Mouse (Mus musculus) stomach, embryonic 16.5 days (tissue): Measurements from ENCODE around the gene Sfxn5. TPM values are rescaled to one million over a fixed set of nuclear protein-coding genes. Genes with fewer than 3 reads are reported as not detected.

Experiments used
- ATAC-seq: fragments of 200-750 bp; cut with Nextera tagmentation; 2 replicates; pipeline ENCODE4 v1.8.0; 2017; ENCODE audit warnings: moderate number of reproducible peaks, moderate TSS enrichment; ENCODE audit not compliant: insufficient read depth, low FRiP score
- H3K27ac ChIP-seq: fragments of 300-500 bp; sonication (generic); 2 replicates; pipeline ENCODE4 v1.5.1; 2014; ENCODE audit warnings: low read length
- H3K27me3 ChIP-seq: fragments of 300-500 bp; sonication (generic); 2 replicates; pipeline ENCODE4 v1.6.1; 2014; ENCODE audit warnings: low read length, control low read depth, mixed read lengths; ENCODE audit not compliant: control insufficient read depth, insufficient read depth
- H3K36me3 ChIP-seq: fragments of 300-500 bp; sonication (generic); 2 replicates; pipeline ENCODE4 v1.6.1; 2014; ENCODE audit warnings: low read length; ENCODE audit not compliant: control insufficient read depth, insufficient read depth
- H3K4me1 ChIP-seq: fragments of 300-500 bp; sonication (generic); 2 replicates; pipeline ENCODE4 v1.6.1; 2014; ENCODE audit warnings: low read length, control low read depth, mixed read lengths; ENCODE audit not compliant: control insufficient read depth, insufficient read depth
- H3K4me2 ChIP-seq: fragments of 300-500 bp; sonication (generic); 2 replicates; pipeline ENCODE4 v1.6.1; 2014; ENCODE audit warnings: low read depth, low read length, mixed read lengths
- H3K4me3 ChIP-seq: fragments of 300-500 bp; sonication (generic); replicated peaks from 2 replicates; pipeline ENCODE4 v1.5.1; 2014; ENCODE audit warnings: mild to moderate bottlenecking, low read length
- H3K9ac ChIP-seq: fragments of 300-500 bp; sonication (generic); 2 replicates; pipeline ENCODE4 v1.6.1; 2014; ENCODE audit warnings: low read length
- H3K9me3 ChIP-seq: fragments of 300-500 bp; sonication (generic); replicated peaks from 2 replicates; pipeline ENCODE4 v1.6.1; 2016; ENCODE audit warnings: low read length, control low read depth; ENCODE audit not compliant: control insufficient read depth
- WGBS: fragments of 180-500 bp; shearing (Covaris S2); extraction: QIAGEN DNeasy Blood & Tissue Kit; methylation state at CpG from one replicate; pipeline ENCODE4 v1.1.7; 2014; 5-methylcytosine and 5-hydroxymethylcytosine counted together
- polyA plus RNA-seq: library from polyadenylated mRNA; unstranded; fragments of >200 nt; fragmentation: Nextera tagmentation; extraction: Ambion mirVana; gene quantifications from 2 replicates; pipeline ENCODE4 v1.2.1, GENCODE M21; 2015

The Sfxn5 gene
- 10.7 and 11.0 TPM in 2 replicates for polyA plus RNA-seq

GRCm38 (mm10) chr6:85333000-85333669 is at the start of gene Sfxn5:
Gene Sfxn5, minus strand, starts transcription at chr6:85333422.
- Histone ChIP-seq H3K9ac (peak within 1 kb of the TSS; percentile 89), H3K4me3 (peak within 1 kb of the TSS; percentile 81), H3K4me2 (peak within 1 kb of the TSS; percentile 86), H3K4me1 (peaks cover 13% of the 10 kb centered on the region), H3K9me3 (no peaks in the 10 kb centered on the region), H3K27ac (peak within 1 kb of the TSS; percentile 95), H3K36me3 (0 out of 2 replicates have a peak, but pooled peaks cover 4% of the 10 kb centered on the region), H3K27me3 (no peaks in the 10 kb centered on the region)
- ATAC-seq = peak; percentile 95
- under 1% methylated on average over 49 of the region's 49 CpGs for WGBS

GRCm38 (mm10) chr6:85382791-85383190 is 49.6 kb upstream of the Sfxn5 start:
- 75% methylated on average over 2 of the region's 2 CpGs for WGBS
- Histone ChIP-seq H3K4me2 (no peak overlapping the region), H3K4me1 (peaks cover 10% of the 10 kb centered on the region; the same call in 1 of the 2 replicates), H3K9me3 (no peaks in the 10 kb centered on the region), H3K4me3 (no peak overlapping the region), H3K27ac (no peak overlapping the region), H3K36me3 (no peaks in the 10 kb centered on the region), H3K27me3 (no peaks in the 10 kb centered on the region; the same call in 1 of the 2 replicates), H3K9ac (no peak overlapping the region)
- no peak for ATAC-seq

GRCm38 (mm10) chr6:85381648-85382020 is 48.4 kb upstream of the Sfxn5 start:
- H3K36me3 ChIP-seq = no peaks in the 10 kb centered on the region
- WGBS = 81% methylated on average over 10 of the region's 10 CpGs
- H3K4me2 ChIP-seq = no peak overlapping the region
- H3K27ac ChIP-seq = no peak overlapping the region
- H3K4me3 ChIP-seq = no peak overlapping the region
- no peaks in the 10 kb centered on the region; the same call in 1 of the 2 replicates for H3K27me3 ChIP-seq
- ATAC-seq = no peak
- H3K9ac ChIP-seq = no peak overlapping the region
- peaks cover 10% of the 10 kb centered on the region; the same call in 1 of the 2 replicates for H3K4me1 ChIP-seq
- no peaks in the 10 kb centered on the region for H3K9me3 ChIP-seq

- no peak; the same call in 1 of the 2 replicates for ATAC-seq
- WGBS = 30% methylated on average over 17 of the region's 17 CpGs
- H3K4me3 ChIP-seq = no peak overlapping the region
- no peaks in the 10 kb centered on the region for H3K36me3 ChIP-seq
- H3K4me1 ChIP-seq = peaks cover 10% of the 10 kb centered on the region; the same call in 1 of the 2 replicates
- H3K4me2 ChIP-seq = peak overlapping the region; percentile 23; the same call in 1 of the 2 replicates
- H3K9me3 ChIP-seq = no peaks in the 10 kb centered on the region
- H3K27ac ChIP-seq = no peak overlapping the region
- no peaks in the 10 kb centered on the region for H3K27me3 ChIP-seq
- 0 out of 2 replicates have a peak overlapping the region, but pooled peaks have one; percentile 12 for H3K9ac ChIP-seq
Observed at GRCm38 (mm10) chr6:85380901-85381647, 47.9 kb upstream of the Sfxn5 start.

- peak; percentile 88 for ATAC-seq
- WGBS = 25% methylated on average over 10 of the region's 10 CpGs
- no peak overlapping the region for H3K27ac ChIP-seq
- H3K9me3 ChIP-seq = no peaks in the 10 kb centered on the region
- 0 out of 2 replicates have a peak overlapping the region, but pooled peaks have one; percentile 12 for H3K9ac ChIP-seq
- peak overlapping the region; percentile 23; the same call in 1 of the 2 replicates for H3K4me2 ChIP-seq
- no peaks in the 10 kb centered on the region for H3K36me3 ChIP-seq
- no peaks in the 10 kb centered on the region for H3K27me3 ChIP-seq
- no peak overlapping the region for H3K4me3 ChIP-seq
- H3K4me1 ChIP-seq = peaks cover 10% of the 10 kb centered on the region; the same call in 1 of the 2 replicates
Observed at GRCm38 (mm10) chr6:85380201-85380900, 47.1 kb upstream of the Sfxn5 start.

- Histone ChIP-seq H3K9ac (no peak overlapping the region), H3K27me3 (no peaks in the 10 kb centered on the region), H3K9me3 (no peaks in the 10 kb centered on the region), H3K4me1 (peaks cover 14% of the 10 kb centered on the region; the same call in 1 of the 2 replicates), H3K4me2 (no peak overlapping the region), H3K27ac (no peak overlapping the region), H3K4me3 (no peak overlapping the region), H3K36me3 (no peaks in the 10 kb centered on the region)
- no peak for ATAC-seq
- 57% methylated on average over 8 of the region's 8 CpGs for WGBS
Observed at GRCm38 (mm10) chr6:85378629-85379028, 45.4 kb upstream of the Sfxn5 start.

- no peak for ATAC-seq
- Histone ChIP-seq H3K4me1 (peaks cover 18% of the 10 kb centered on the region; the same call in 1 of the 2 replicates), H3K27me3 (no peaks in the 10 kb centered on the region), H3K9ac (no peak overlapping the region), H3K4me2 (no peak overlapping the region), H3K9me3 (no peaks in the 10 kb centered on the region), H3K27ac (no peak overlapping the region), H3K36me3 (no peaks in the 10 kb centered on the region), H3K4me3 (no peak overlapping the region)
- 51% methylated on average over 5 of the region's 5 CpGs for WGBS
Observed at GRCm38 (mm10) chr6:85377876-85378275, 44.7 kb upstream of the Sfxn5 start.

- Histone ChIP-seq H3K9ac (no peak overlapping the region), H3K4me1 (peaks cover 20% of the 10 kb centered on the region; the same call in 1 of the 2 replicates), H3K4me2 (no peak overlapping the region), H3K36me3 (no peaks in the 10 kb centered on the region), H3K9me3 (no peaks in the 10 kb centered on the region), H3K4me3 (no peak overlapping the region), H3K27ac (no peak overlapping the region), H3K27me3 (no peaks in the 10 kb centered on the region)
- 57% methylated on average over 4 of the region's 4 CpGs for WGBS
- no peak for ATAC-seq
Observed at GRCm38 (mm10) chr6:85377066-85377734, 44.0 kb upstream of the Sfxn5 start.
